Mouse (Mus musculus) cerebellum, adult (tissue): Measurements from ENCODE around the gene Glra1.
A peak's percentile ranks its signal among the peaks of the same experiment; 100 is the strongest.
"Not testable (repeated sequence)": the region's sequence is repeated elsewhere in the genome, so short reads cannot be mapped to it uniquely, and the experiment has no call there.

Source experiments
- ATAC-seq: cut with Nextera tagmentation; 2 replicates; pipeline ENCODE4 v1.9.2; 2017; ENCODE audit warnings: mild to moderate bottlenecking, moderate library complexity, mixed read lengths; ENCODE audit not compliant: insufficient number of reproducible peaks, low FRiP score, low TSS enrichment

Gene Glra1

DNA sequence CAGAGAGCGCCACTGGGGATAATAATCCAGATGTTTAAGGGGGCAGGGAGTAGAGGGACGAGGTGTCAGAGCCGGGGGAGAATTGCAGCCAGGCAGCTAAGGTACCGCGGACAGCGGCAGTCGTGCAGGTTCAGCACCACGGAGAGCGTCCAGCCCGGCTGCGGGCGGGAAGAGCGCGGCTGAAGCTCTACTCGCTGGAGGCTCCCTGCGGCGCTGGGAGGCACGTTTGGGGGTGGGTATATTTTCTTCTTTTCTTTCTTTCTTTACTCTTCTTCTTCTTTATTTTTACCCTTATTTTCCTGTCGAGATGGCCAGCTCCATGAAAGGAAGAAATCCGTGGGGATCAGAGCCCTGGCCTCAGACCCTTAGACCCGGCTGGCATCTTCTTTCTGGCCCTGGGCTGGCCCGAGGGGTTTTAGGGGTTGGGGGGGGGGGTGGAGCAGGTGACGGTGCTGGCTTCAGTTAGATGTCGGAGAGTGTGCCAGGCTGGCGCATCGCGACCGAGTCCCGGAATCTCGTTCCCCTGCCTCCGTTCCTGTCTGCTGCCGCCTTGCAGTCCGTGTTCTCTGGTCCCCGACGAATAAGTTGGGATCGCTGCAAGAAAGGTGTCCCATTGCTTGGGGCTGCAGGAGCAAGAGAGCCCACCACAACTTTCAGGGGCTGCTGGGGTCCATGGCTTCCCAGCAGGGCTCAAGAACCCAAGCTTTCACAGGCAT is at the start of gene Glra1:
Glra1 (minus strand) TSS at position 391 of the 716 bp plus-strand sequence.
- no peak for ATAC-seq

DNA sequence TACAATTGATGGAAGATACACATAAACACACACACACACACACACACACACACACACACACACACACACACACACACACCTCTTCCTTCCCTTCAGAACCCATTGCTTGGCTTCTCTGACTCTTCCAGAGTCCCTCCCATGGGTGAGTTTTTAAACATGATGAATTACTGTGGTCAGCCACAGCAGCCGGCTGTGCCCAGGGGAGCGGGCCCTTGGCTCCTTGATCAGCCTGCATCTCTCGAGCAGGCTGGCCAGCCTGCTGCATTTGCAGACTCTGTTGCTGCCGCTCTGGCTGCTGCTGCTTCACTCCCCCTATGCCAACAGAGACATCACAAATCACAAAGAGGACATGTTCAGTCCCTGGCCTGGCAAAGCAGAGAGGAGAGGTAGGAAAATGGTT is 29.0 kb upstream of the Glra1 start:
- no peak for ATAC-seq

DNA sequence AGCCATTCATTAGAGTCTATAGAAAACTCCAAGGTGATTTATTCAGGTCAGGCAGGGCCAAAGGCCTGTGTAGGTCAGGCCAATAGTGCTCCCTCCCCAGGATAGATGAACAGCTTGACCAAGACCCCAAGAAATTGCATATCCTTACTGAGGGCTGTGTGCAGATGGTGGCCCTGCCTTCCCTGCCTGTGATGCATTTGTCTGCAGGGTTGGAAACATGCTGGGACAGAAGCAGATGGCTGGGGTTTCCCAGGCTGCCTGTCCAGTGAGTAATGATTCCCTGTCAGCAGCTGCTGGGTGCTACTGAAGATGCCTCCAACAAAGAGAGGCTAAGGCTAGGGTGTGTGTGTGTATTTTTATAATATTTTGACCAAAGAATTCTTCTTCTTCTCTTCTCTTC is 25.9 kb upstream of the Glra1 start:
- no peak for ATAC-seq

DNA sequence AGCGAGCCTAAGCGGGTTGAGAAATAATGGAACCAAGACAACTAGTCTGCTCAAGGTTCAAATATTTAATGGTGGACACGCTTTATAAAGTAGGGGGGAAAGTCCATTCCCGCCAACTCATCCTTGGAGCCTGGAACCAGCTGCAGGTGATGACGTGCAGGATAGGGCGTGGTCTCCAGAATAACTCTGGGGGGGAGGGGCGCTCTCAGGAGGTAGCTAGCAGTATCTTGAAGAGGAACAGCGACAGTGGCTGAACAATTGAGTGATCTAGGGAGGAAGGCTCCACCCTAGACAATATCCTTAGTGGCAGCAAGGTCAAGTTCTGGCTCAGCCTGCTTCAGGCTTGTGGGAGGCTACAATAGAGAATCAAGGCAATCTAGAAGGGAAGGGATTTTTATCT is 6.6 kb upstream of the Glra1 start:
- ATAC-seq = not testable (repeated sequence)

DNA sequence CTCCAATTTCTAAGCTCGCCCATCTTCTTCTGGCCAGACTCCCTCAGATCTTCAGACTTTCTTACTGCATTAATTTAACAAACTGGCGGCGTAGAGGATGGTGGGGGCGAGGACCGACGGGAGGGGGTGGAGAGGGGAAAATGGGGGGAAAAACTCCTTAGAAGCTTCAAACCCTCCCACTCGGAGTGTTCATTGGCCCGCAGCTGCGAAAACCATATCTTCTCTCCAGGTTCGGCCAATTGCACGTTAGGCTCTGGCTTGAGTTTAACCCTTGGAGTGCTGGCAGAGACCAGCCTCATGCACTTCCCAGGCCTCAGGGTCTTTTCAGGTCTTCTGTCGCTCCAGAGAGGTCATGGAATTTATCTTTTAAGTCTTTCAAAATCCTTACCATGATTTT is 524 bp upstream of the Glra1 start:
- ATAC-seq = no peak

DNA sequence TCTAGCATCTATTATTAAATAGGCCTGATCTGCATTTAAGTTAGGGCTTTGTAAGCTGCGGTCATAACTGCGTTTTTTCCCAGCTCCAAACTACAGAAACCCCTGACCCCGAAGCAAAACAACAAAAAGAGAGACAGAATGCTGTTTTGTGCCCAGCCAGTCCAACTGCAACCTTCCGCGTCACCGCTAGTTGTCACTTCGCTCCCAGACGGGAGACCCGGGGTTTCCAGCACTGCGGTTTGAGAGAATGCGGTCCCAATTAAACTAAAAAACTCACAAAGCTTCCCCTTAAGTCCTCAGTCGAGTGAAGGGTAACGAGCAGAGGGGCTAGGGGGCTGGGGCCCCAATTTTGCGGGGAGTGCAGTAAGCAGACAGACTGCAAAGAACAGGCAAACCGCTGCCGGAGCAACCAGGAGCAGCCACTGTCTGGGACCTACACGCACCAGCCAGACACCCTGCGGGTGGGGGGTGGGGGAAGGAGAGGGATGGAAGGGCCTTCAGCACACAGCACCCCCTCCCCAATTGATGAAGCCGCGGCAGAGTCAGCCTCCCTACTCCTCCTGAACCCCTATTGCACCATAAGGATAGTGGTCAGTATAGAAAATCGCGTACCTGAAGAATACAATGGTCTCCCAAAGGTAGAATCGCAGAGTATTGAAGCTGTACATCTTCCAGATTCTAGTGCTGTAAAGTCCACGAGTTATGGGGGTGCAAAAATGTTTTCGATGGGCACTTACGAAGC is 761 bp downstream of the Glra1 start:
- peak; percentile 45; the same call in 1 of the 2 replicates for ATAC-seq

DNA sequence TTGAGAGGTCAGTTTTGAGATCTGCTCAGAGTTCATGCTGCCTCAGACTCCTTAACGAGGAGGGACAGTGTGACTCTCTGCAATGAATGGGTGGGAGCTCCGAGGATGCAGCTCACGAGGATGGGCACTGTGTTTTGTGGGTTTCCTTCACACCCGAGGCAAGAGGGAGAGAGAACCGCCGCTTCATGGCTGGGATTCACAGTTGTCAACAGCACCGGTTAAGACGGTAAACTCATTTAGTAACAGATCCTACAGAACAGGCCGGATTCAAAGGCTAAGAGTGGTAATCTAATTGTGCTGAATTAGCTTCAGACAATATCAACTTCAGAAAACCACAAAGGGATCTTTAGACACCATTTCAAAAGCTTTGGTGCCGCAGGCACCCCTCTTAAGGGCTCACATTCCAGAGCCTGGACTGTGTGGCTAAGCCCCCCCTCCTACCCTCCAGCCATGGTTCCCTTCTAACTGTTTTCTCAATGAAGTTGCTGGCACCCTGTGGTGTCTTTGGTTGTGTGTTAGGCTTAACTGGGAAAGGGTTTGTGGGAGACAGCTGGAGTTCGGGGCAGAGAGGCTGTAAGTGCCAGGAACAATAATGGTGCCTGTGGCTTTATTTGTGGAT is 6.4 kb downstream of the Glra1 start:
- ATAC-seq = no peak

DNA sequence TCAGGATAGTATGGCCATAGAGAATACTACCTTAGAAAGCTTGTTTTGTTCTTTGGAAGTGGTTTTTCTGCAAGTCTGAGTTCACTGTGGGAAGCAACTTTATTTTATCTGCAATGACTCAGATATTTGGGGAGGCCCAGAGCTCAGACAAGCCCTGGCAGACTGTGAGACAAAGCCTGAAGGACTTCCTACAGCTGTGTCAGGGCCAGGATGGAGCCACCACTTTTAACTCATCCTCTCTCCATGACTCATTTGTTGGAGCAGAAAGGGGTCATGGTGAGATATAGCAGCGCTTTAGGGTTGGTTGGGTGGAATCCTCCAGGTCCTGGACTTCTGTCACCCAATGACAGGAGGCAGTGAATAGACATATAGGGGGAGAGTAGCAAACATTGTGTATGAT is 12.3 kb downstream of the Glra1 start:
- no peak for ATAC-seq

DNA sequence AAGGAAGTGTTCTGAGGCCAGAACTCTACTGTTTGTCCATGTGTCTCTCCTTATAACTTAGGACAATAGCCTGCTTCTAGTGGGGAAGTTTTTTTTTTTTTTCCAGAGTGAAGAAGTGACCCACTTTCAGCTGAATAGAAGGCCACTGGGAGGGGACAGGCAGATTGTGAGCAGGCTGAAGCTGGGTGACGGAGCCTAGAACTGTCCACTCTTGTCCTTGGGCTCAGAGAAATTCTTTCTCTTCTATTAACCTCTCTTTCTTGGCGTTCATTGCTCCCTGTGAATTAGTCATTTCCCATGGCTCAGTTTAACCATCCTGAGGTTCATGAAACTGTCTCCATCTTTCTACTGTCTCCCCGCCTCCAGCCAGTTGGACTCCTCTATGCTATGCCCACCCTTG is 13.6 kb downstream of the Glra1 start:
- ATAC-seq = no peak

DNA sequence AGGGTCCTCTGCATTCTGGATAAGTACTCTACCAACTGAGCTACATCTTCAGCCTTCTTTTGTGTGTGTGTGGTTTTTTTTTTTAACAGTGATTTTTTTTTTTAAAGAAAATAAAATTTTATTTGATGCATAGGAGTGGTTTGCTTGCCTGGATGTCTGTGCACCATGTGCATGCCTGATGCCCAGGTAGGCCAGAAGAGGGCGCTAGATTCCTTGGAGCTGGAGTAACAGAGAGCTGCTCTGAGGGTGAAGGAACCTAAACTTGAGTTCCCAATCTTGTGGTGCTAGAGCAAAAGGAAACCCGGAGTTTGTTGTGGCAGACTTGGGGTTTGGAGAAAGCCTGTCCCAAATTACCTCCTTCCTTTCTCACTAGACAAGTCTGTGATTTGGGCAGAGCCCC is 16.8 kb downstream of the Glra1 start:
- ATAC-seq = no peak

DNA sequence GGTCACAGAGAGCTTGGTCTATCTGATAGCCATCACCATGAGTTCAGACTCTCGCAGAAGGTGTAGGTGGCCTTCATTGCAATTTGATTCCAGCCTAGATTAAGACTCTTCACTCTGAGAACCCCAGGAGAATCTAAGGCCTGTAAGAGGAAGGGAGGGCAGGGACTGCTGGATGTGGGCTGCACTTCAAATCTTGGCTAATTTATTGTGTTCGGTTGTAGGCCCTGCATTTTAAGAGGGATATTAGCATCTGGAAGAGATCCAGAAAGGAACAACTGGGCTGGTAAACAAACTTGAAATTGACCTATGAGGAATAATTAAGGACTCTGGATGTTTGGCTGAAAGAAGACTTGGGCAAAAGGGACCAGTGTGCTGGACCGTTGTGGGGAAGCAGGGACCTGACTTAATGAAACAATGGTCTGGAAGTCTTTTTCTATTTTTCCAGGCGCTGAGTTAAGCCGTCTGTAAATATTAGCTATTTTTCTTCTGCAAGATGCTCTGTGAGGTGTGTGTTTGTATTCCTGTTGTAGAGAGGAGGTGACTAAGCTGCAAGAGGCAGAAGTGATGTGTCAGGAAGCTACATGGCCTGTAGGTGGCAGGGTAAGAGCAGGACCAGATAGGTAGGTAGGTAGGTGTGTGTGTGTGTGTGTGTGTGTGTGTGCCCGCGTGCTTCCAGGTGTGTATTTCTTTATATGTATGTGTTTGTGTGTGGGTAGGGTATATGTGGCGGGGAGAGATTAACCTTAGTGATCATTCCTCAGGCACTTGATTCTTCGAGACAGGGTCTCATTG is 18.4 kb downstream of the Glra1 start:
- no peak for ATAC-seq

DNA sequence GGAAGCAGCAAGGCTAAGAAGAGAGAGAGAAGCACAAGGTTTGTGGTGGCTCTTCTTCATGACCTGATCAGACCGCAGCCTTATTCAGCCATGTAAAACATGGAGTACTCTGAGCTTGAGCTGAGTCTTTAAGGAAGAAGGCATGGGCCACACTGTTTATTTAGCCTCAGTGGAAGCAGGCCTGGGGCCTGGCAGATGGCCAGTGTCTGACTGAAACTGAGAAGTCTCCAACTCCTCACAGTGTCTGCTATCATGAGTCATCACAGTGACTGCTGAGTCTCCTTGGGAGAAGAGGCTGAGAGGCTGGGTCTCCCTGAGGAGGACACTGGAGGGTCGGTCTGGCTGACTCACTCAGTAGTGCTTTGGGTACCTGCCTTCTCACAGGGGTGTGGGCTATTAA is 33.6 kb downstream of the Glra1 start:
- ATAC-seq = no peak

DNA sequence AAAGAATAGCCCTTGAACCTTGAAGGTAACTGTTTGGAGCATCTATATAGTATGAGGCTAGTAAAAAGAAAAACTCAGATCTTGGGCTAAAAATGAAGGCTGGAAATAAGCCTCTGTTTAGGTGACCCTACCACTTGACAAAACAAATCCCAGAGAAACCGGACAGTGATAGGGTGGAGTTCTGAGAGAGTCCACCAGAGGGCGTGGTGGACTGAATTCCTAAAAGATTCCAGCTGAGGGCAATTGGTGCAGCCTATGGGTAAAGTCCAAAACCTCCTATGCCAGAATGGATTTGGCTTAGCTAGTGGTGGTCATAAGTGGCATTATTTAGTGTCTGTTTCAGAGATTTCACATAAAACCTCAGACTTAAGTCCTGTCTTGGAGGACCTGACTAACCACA is 36.9 kb downstream of the Glra1 start:
- no peak for ATAC-seq

DNA sequence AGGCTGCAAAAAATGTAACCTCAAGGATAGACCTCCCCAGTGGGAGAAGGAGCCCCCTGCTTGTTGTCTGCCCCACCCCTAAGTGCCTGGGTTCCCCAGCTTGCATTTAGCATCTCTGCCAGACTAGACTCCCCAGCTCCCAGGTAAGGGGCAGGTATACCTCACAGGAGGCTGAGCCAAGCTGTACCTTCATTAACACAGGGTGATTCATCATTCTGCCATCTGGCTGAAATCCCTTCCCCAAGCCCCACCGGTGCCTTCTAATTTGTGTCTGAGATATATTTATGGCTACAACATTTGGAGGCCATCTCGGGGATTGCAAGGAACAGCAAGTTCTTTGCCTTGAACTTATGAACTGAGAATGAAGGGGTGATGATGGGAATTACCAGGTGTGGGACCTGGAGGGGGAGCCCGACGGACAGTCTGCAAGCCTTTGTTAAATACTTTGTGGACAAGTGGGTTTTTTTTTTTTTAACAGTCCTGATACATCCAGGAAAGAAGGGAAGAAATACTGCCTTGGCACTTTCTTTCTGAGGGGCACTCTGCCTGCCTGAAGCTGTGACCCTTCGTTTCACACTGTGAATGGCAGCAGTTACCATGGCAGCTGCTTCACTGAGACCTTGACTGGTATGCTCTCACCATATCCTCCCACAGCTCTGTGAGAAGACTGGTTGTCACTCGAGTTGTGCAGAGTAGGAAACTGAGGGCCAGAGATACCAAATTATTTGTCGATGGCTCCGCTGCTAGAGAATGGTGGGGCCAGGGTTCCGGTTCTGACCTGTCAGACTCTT is 41.5 kb downstream of the Glra1 start:
- ATAC-seq = no peak

DNA sequence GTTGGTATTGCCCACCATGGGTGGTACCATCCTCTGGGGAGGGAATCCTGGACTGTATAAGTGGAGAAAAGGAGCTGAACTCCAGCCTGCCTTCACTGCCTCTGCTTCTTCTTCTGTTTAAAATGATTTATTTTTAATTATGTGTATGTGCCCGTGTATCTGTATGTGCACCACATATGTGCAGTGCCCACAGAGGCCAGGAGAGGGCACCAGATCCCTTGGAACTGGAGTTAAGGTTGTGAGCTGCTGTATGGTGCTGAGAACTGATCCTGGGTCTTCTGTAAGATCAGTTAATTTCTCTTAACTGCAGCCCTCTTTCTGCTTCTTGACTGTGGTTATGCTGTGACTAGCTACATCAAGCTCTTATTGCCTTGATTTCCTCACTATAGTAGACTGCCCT is 62.3 kb downstream of the Glra1 start:
- no peak for ATAC-seq

DNA sequence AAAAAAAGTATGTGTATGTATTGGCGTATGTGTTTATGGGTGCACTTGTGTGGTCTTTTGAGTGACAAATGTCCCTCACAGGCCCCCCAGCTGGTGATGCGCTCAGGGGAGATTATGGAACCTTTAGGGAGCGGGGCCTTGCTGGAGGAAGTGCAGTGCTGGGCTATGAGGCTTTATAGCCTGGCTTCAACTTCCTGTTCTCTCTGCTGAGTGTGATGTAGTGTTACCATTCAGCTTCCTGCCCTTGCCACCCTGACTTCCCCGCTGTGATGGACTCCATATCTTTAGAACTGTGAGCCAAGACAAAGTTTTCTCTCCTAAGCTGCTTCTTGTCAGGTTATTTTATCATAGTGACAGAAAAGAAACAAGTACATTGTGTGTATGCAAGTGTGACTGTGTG is 65.3 kb downstream of the Glra1 start:
- ATAC-seq = no peak

DNA sequence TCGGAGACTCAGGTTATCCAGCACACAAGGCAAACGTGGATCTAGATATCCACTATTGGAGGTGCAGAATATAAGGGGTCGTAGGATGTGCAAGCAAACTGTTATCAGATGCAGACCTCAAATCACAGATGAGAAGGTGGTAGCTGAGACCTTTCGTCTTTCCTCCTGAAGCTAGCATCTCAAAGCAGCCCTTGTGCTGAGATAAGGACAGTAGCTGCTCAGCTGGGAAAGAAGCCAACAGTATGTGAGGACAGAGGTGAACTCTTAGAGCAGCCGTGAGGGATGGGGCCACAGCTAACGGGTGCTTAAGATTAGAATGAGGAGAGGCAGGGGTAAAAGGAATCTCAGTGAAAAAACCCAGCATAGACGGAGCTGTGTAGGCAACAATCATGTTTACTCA is 65.9 kb downstream of the Glra1 start:
- no peak for ATAC-seq

DNA sequence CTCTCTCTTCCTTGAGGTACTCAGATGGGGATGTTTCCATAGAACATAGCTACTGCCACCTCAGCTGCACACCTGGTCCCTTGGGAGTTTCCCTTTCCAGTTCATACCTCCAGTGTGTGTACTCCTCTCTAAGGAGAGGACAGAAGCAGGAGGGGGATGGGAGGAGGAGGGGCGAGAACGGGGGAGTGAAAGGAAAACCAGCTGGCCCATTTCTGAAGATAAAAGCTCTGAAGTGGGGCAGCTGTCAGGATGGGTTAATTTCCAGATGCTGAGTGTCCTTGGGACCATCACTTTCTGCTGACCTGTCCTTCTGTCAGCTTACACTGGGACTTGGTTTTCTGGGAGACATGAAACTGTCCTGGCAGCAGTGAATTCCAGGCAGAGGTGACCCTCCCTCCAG is 73.2 kb downstream of the Glra1 start:
- no peak for ATAC-seq

DNA sequence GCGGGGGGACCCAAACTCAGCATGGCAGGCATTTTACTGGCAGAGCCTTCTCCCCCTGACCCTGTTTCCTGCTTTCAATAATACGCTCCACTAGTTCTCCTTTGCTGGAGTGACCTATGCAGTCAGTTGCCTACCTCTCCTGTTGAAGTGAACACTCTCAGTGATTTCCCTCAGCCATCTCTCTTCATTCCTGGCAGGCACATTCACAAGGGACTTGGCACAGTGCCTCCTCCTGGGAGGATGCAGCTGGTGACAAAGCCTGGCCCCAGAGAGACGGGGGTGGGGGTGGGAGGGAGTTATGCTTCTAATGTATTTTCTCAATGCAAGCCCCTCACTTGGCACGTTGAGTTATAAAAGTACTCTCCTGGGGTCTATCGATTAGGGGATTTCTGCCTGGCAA is 74.6 kb downstream of the Glra1 start:
- peak; percentile 80 for ATAC-seq

DNA sequence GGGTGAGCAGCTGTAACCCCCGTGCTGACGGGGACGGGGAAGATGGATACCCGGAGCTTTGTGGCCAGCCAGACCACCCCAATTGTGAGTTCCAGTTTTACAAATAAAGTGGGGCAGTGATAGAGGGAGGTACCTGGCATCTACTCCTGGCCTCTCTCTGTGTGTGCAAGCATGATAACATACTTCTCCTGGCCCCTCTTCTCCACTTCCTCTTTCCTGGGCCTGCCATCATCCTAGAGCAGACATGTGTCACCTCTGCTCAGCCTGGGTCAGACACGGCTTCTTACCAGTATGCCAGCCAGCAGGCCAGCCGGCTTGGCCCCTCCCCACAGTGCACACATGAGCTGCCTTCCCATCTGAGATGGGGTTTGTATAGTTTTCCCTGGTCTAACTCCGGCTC is 77.3 kb downstream of the Glra1 start:
- ATAC-seq = no peak
